Mouse (Mus musculus) layer of hippocampus, adult 8-10 months (tissue): ENCODE results near the gene Slc38a9. TPM values are rescaled to one million over a fixed set of nuclear protein-coding genes. Genes with fewer than 3 reads are reported as not detected.

ENCODE experiments used
- DNase-seq, 2 experiments: peaks; one replicate each; pipeline ENCODE4 v3.0.0; 2022; ENCODE audit warnings: low spot score in 2 of 2
- total RNA-seq, 4 experiments: library from RNA; stranded (reverse); gene quantifications; 2 replicates each; pipeline ENCODE4 v1.2.4; 2022

Slc38a9 gene
- total RNA-seq, 4 experiments from 2014 or later: 27.0 to 35.3 (median 27.6) TPM

GRCm38 (mm10) chr13:112764556-112764955 is 104.0 kb downstream of the Slc38a9 start:
- no peak for DNase-seq

DNA sequence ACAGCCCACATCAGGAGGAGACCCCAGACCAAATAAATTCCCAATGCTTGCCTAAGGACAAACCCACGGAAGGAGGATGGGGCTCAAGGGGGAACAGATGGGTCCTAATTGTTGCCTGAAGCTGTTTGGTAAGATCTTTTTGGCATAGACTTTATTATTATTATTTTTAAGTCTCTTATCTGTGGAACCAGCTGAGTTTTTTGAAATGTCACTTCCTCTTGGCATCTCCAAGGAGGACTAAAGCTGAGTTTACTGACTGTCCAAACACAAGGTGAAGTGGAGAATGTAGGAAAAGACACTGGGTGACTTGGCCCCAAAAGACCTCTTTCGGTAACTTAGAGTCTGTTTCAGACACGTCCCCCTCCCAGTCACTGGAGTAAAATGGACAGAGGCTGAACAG is 105.1 kb downstream of the Slc38a9 start:
- no peak for DNase-seq

- DNase-seq: no peak
Observed at GRCm38 (mm10) chr13:112770528-112771328, 110.2 kb downstream of the Slc38a9 start.

- DNase-seq: no peak
Observed at GRCm38 (mm10) chr13:112771447-112772208, 111.1 kb downstream of the Slc38a9 start.

GRCm38 (mm10) chr13:112772252-112772651 is 111.7 kb downstream of the Slc38a9 start:
- DNase-seq: no peak

- DNase-seq: no peak
Observed at GRCm38 (mm10) chr13:112772861-112773260, 112.3 kb downstream of the Slc38a9 start.

- no peak for DNase-seq
Observed at GRCm38 (mm10) chr13:112773991-112774675, 113.6 kb downstream of the Slc38a9 start.

DNA sequence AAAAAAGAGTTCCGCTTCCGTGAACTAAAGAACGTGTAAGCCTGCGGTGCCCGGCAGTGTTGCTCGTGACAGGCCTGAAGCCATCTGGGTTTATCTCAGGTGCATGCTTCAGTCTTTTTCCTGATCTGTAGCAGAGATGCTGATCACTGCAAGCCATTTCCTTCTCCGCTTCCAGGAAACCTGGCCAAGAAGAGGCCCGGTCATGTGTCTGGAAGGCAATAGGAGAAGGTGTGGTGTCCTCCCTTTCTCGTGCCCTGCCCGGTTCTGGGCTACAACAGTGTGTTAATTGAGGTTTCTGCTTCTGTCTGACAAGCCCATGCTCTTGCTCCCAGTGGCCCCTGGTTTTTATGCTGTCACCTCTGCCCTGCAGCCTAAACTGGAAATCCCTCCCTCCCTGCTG is 115.3 kb downstream of the Slc38a9 start:
- DNase-seq: no peak

GRCm38 (mm10) chr13:112778407-112778806 is 117.9 kb downstream of the Slc38a9 start:
- no peak for DNase-seq

DNA sequence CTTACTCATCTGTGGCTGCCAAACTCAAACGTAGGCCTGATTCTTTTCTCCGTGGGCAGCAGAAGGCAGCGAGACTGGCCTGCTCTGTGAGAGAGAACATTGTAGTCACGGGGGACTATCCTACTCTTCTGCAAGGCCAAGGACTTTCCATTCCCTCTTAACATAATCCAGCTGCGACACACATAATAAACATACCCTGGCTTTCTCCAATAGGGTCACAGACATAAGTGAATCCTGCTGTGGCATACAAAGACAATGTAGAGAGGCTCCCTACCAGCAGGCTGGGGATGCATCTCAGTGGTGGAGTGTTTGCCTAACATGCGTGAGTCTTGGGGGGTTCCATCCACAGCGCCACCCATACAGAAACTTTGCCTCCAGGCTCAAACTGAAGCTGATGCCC is 124.8 kb downstream of the Slc38a9 start:
- no peak for DNase-seq

- no peak for DNase-seq
Observed at GRCm38 (mm10) chr13:112786142-112786541, 125.6 kb downstream of the Slc38a9 start.

DNA sequence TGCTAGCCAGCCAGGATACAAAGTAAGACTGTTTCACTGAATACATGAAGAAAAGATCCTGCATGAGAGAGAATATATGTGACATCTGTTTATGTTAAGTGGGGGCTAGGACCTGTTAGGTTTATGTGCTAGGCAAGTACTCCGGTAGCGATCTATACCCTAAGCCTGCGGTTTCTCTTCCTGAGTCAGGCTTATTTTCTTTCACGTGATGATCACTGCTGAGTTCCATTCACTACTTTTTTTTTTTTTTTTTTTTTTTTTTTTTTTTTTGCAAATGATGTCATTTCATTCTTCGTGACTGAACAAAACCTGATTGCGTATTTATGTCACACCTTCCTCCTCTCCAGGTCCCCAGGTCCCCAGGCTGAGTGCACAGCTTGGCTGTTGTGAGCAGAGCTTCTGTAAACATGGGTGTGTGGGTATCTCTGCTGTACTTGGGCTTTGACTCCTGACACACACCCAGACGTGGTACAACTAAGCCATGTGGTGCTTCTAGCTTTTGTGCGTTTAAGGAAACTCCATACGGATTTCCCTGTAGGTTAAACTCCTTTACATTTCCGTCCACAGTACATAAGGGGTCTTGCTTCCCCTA is 126.5 kb downstream of the Slc38a9 start:
- no peak for DNase-seq

Other genes with a start within 250 kb of the Slc38a9 start
- gene Il6st, start 196.7 kb upstream of the Slc38a9 start, total RNA-seq: 100 to 1,000 TPM in 1 of 4 experiments, 10 to 100 TPM in 3; 87.6 to 105 (median 97.0) TPM
- gene Il31ra, start 66.4 kb upstream of the Slc38a9 start, total RNA-seq: under 1 TPM in 3 of 4 experiments, not detected in 1; 0.24 to 0.91 (median 0.30) TPM
- 1 to 10 TPM; 1.5 to 3.5 (median 2.1) TPM for gene Ddx4, start 8.3 kb upstream of the Slc38a9 start, total RNA-seq
- 10 to 100 TPM; 26.0 to 29.0 (median 28.6) TPM for gene Plpp1, start 140.0 kb downstream of the Slc38a9 start, total RNA-seq